20 mouse cellular contexts compared by ENCODE assay signal in the genomic region with DNA sequence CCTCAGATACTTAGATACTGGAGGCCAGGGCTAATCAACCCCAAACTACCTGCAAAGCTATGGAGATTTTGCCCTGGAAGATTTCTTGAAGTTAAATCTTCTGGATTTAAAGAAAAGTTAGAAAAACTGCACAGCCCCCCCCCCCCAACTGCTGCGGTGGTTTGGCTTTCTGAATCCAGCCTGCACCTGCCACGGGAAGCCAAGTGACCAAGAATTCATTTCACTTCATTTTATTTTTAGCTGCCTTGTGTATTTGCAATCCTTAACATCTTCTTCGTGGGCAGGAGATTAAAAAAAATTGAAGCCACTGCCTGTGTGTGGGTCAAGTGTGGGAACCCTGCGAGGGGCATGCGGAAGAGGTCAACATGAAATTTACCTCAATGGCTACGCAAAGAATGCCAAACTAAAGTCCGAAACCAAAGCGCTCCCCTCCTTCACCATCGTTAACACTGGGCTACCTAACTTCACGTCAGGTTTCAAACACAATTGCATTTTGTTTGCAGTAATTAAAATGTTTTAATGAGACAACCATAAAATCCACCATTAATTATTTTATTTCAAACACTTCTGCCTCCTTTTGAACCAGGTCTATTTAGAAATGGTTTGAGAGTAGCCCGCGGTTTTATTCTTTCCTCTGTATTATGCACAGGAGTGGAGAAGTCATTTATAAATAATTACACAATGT. TPM values are rescaled to one million over a fixed set of nuclear protein-coding genes. Genes with fewer than 3 reads are reported as not detected.
"Had no signal": no experiment of that assay in that cellular context is flagged by ENCODE, and none has a peak within 500 bp of the region (broad histone marks: within the 10 kb centered on the region; RNA-seq: fewer than 3 reads in every experiment).

No protein-coding gene starts in this region.

- H3K9ac ChIP-seq: limb, embryonic 13.5 days; liver, embryonic 14.5 days; stomach, embryonic 15.5 days had no signal

- H3K27ac ChIP-seq: kidney, postnatal 0 days; limb, embryonic 13.5 days; liver, embryonic 14.5 days; stomach, embryonic 15.5 days had no signal

- DNase-seq: kidney, adult 11 months; kidney, adult 9 months; kidney, postnatal 36 days; layer of hippocampus, adult 9-11 months; layer of hippocampus, postnatal 36 days; lung, adult 18-20 months; retina, postnatal 1 day; right cerebral cortex, postnatal 4 days; spleen, adult 18-20 months; thymus, adult 2 months; thymus, postnatal 25 days had no signal

- H3K36me3 ChIP-seq: limb, embryonic 13.5 days; stomach, embryonic 15.5 days had no signal

- H3K4me3 ChIP-seq: stomach, embryonic 15.5 days had no signal

- H3K9me3 ChIP-seq: limb, embryonic 13.5 days; stomach, embryonic 15.5 days had no signal

RNA-seq across cellular contexts. Expression of a gene that starts 5.6 kb away (rescaled TPM):
- total RNA-seq: left cerebral cortex, adult 8-10 months; liver, adult 2 months; megakaryocyte-erythroid progenitor cell, adult 5-6 weeks had no signal
- polyA plus RNA-seq: kidney, postnatal 0 days; limb, embryonic 13.5 days; liver, adult 2 months; liver, embryonic 14.5 days; lung, embryonic 16.5 days; stomach, embryonic 15.5 days; urinary bladder, adult 2 months had no signal

RNA-seq across cellular contexts. Expression of a gene that starts 38.7 kb away (rescaled TPM):
- total RNA-seq: megakaryocyte-erythroid progenitor cell, adult 5-6 weeks had no signal
